Mouse (Mus musculus): ENCODE measurements around the gene Cep126. TPM values are rescaled to one million over a fixed set of nuclear protein-coding genes. Genes with fewer than 3 reads are reported as not detected.

Gene Cep126
- total and polyA plus RNA-seq, 2 experiments from 2014 or later, result 0.98 to 7.5 TPM

GRCm38 (mm10) chr9:8035546-8035945, 98.5 kb downstream of the Cep126 start:
- no peaks in the 10 kb centered on the region for H3K4me1 ChIP-seq (ENCODE audit: control insufficient read depth, insufficient read depth)
- ATAC-seq (ENCODE audit: insufficient read depth, low read depth), result no peak
- no peak for DNase-seq (ENCODE audit: low spot score)
- WGBS, result 22% methylated on average over 7 of the region's 7 CpGs
- no peaks in the 10 kb centered on the region for H3K36me3 ChIP-seq (replicated peaks; ENCODE audit: control insufficient read depth, insufficient read depth, low read length)
- H3K27me3 ChIP-seq (ENCODE audit: control insufficient read depth, insufficient read depth, low read length), result no peaks in the 10 kb centered on the region
- no peak overlapping the region for H3K4me3 ChIP-seq (ENCODE audit: low read depth, low read length)
- H3K27ac ChIP-seq (ENCODE audit: low read depth), result no peak overlapping the region
- TF ChIP-seq EP300 (IDR thresholded peaks at IDR 0.05; ENCODE audit: low read depth) (no peak), CTCF (IDR thresholded peaks at IDR 0.05; ENCODE audit: low read depth) (no peak)
- H3K9me3 ChIP-seq (replicated peaks; ENCODE audit: control insufficient read depth, low read length), result no peaks in the 10 kb centered on the region
- no peak overlapping the region for H3K9ac ChIP-seq (replicated peaks; ENCODE audit: low read depth, low read length)
- H3K4me2 ChIP-seq (ENCODE audit: low read depth, low read length), result no peak overlapping the region

GRCm38 (mm10) chr9:8035091-8035490, 99.0 kb downstream of the Cep126 start:
- Histone ChIP-seq H3K4me3 (ENCODE audit: low read depth, low read length) (no peak overlapping the region), H3K27ac (ENCODE audit: low read depth) (no peak overlapping the region), H3K9me3 (replicated peaks; ENCODE audit: control insufficient read depth, low read length) (no peaks in the 10 kb centered on the region), H3K36me3 (replicated peaks; ENCODE audit: control insufficient read depth, insufficient read depth, low read length) (no peaks in the 10 kb centered on the region), H3K4me2 (ENCODE audit: low read depth, low read length) (no peak overlapping the region), H3K4me1 (ENCODE audit: control insufficient read depth, insufficient read depth) (no peaks in the 10 kb centered on the region), H3K9ac (replicated peaks; ENCODE audit: low read depth, low read length) (no peak overlapping the region), H3K27me3 (ENCODE audit: control insufficient read depth, insufficient read depth, low read length) (no peaks in the 10 kb centered on the region)
- TF ChIP-seq CTCF (IDR thresholded peaks at IDR 0.05; ENCODE audit: low read depth), result no peak
- DNase-seq (ENCODE audit: low spot score) (no peak), ATAC-seq (ENCODE audit: insufficient read depth, low read depth) (no peak)
- 52% methylated on average over 4 of the region's 4 CpGs for WGBS

GRCm38 (mm10) chr9:8034143-8034542, 100.0 kb downstream of the Cep126 start:
- no peak for DNase-seq (ENCODE audit: low spot score)
- 54% methylated on average over 1 of the region's 1 CpGs for WGBS
- TF ChIP-seq CTCF (IDR thresholded peaks at IDR 0.05; ENCODE audit: low read depth) (no peak), EP300 (IDR thresholded peaks at IDR 0.05; ENCODE audit: low read depth) (no peak)
- no peak overlapping the region for H3K9ac ChIP-seq (replicated peaks; ENCODE audit: low read depth, low read length)
- no peaks in the 10 kb centered on the region for H3K27me3 ChIP-seq (ENCODE audit: control insufficient read depth, insufficient read depth, low read length)
- no peaks in the 10 kb centered on the region for H3K36me3 ChIP-seq (replicated peaks; ENCODE audit: control insufficient read depth, insufficient read depth, low read length)
- no peaks in the 10 kb centered on the region for H3K9me3 ChIP-seq (replicated peaks; ENCODE audit: control insufficient read depth, low read length)
- no peaks in the 10 kb centered on the region for H3K4me1 ChIP-seq (ENCODE audit: control insufficient read depth, insufficient read depth)
- no peak overlapping the region for H3K4me2 ChIP-seq (ENCODE audit: low read depth, low read length)
- no peak for ATAC-seq (ENCODE audit: insufficient read depth, low read depth)
- no peak overlapping the region for H3K27ac ChIP-seq (ENCODE audit: low read depth)
- no peak overlapping the region for H3K4me3 ChIP-seq (ENCODE audit: low read depth, low read length)

- no peak overlapping the region for H3K4me2 ChIP-seq (ENCODE audit: low read depth, low read length)
- 67% methylated on average over 5 of the region's 5 CpGs for WGBS
- DNase-seq (ENCODE audit: low spot score), result no peak
- H3K27ac ChIP-seq (ENCODE audit: low read depth), result no peak overlapping the region
- no peak for ATAC-seq (ENCODE audit: insufficient read depth, low read depth)
- no peaks in the 10 kb centered on the region for H3K36me3 ChIP-seq (replicated peaks; ENCODE audit: control insufficient read depth, insufficient read depth, low read length)
- no peak overlapping the region for H3K9ac ChIP-seq (replicated peaks; ENCODE audit: low read depth, low read length)
- H3K27me3 ChIP-seq (ENCODE audit: control insufficient read depth, insufficient read depth, low read length), result no peaks in the 10 kb centered on the region
- H3K4me3 ChIP-seq (ENCODE audit: low read depth, low read length), result no peak overlapping the region
- TF ChIP-seq CTCF (IDR thresholded peaks at IDR 0.05; ENCODE audit: low read depth) (no peak), EP300 (IDR thresholded peaks at IDR 0.05; ENCODE audit: low read depth) (no peak)
- no peaks in the 10 kb centered on the region for H3K4me1 ChIP-seq (ENCODE audit: control insufficient read depth, insufficient read depth)
- H3K9me3 ChIP-seq (replicated peaks; ENCODE audit: control insufficient read depth, low read length), result no peaks in the 10 kb centered on the region
Measured at GRCm38 (mm10) chr9:8032847-8033246, 101.2 kb downstream of the Cep126 start.

Other genes with a start within 250 kb of the Cep126 start
- 50.6 and 64.9 TPM in 2 replicates for gene Yap1, start 129.7 kb downstream of the Cep126 start, total RNA-seq (2014; rRNA removed; ENCODE audit: low replicate concordance)
- gene Yap1, start 129.7 kb downstream of the Cep126 start, polyA plus RNA-seq (2015; fragmentation: Nextera tagmentation; extraction: Ambion mirVana), result 12.8 and 12.9 TPM in 2 replicates
- 2.7 and 6.4 TPM in 2 replicates for gene Cfap300, start 91.5 kb downstream of the Cep126 start, total RNA-seq (2014; rRNA removed; ENCODE audit: low replicate concordance)
- 3.0 TPM in 2 replicates for gene Cfap300, start 91.5 kb downstream of the Cep126 start, polyA plus RNA-seq (2015; fragmentation: Nextera tagmentation; extraction: Ambion mirVana)

Data from heart, postnatal 0 days (tissue).